Mouse (Mus musculus): ENCODE measurements around the gene Prpf3. TPM values are rescaled to one million over a fixed set of nuclear protein-coding genes. Genes with fewer than 3 reads are reported as not detected.
"Not testable (repeated sequence)": the region's sequence is repeated elsewhere in the genome, so short reads cannot be mapped to it uniquely, and the experiment has no call there.

The Prpf3 gene
- 49.3 and 51.0 TPM in 2 replicates for polyA plus RNA-seq (2015; fragmentation: Nextera tagmentation; extraction: Ambion mirVana)

GRCm38 (mm10) chr3:95855502-95856089 is at the start of gene Prpf3:
Prpf3 (minus strand) TSS chr3:95855885.
- WGBS, result under 1% methylated on average over 56 of the region's 56 CpGs
- H3K4me3 ChIP-seq, result peak within 1 kb of the TSS; percentile 65
- peak; percentile 98 for ATAC-seq (ENCODE audit: borderline replicate concordance, extremely low read depth, low FRiP score, low TSS enrichment)
- H3K4me2 ChIP-seq, result peak within 1 kb of the TSS; percentile 62
- peak within 1 kb of the TSS; percentile 71 for H3K27ac ChIP-seq
- no peaks in the 10 kb centered on the region for H3K9me3 ChIP-seq
- H3K27me3 ChIP-seq, result no peaks in the 10 kb centered on the region
- H3K36me3 ChIP-seq, result peaks cover 27% of the 10 kb centered on the region
- peaks cover 8% of the 10 kb centered on the region for H3K4me1 ChIP-seq
- peak within 1 kb of the TSS; percentile 71 for H3K9ac ChIP-seq

- Histone ChIP-seq H3K4me3 (peak within 1 kb of the TSS; percentile 32), H3K36me3 (no peaks in the 10 kb centered on the region), H3K4me1 (peaks cover 42% of the 10 kb centered on the region), H3K9me3 (no peaks in the 10 kb centered on the region), H3K9ac (peak within 1 kb of the TSS; percentile 38), H3K27me3 (peaks cover 20% of the 10 kb centered on the region), H3K27ac (peak within 1 kb of the TSS; percentile 53), H3K4me2 (peak within 1 kb of the TSS; percentile 66)
- under 1% methylated on average over 15 of the region's 15 CpGs for WGBS
- ATAC-seq (ENCODE audit: borderline replicate concordance, extremely low read depth, low FRiP score, low TSS enrichment), result no peak
Observed at GRCm38 (mm10) chr3:95904568-95904967, 48.9 kb upstream of the Prpf3 start, which contains the start of gene Car14. Car14 (minus strand) TSS chr3:95904691.

- Histone ChIP-seq H3K27me3 (peaks cover 20% of the 10 kb centered on the region), H3K27ac (peak overlapping the region; percentile 53), H3K4me1 (peaks cover 42% of the 10 kb centered on the region), H3K9me3 (no peaks in the 10 kb centered on the region), H3K9ac (peak overlapping the region; percentile 38; the same call in 1 of the 2 replicates), H3K4me2 (peak overlapping the region; percentile 66), H3K36me3 (no peaks in the 10 kb centered on the region), H3K4me3 (peak overlapping the region; percentile 32)
- peak; percentile 51; the same call in 1 of the 2 replicates for ATAC-seq (ENCODE audit: borderline replicate concordance, extremely low read depth, low FRiP score, low TSS enrichment)
- 3% methylated on average over 15 of the region's 15 CpGs for WGBS
Observed at GRCm38 (mm10) chr3:95903753-95904502, 48.2 kb upstream of the Prpf3 start.

GRCm38 (mm10) chr3:95902643-95903042 is 47.0 kb upstream of the Prpf3 start:
- peaks cover 4% of the 10 kb centered on the region for H3K36me3 ChIP-seq
- no peak for ATAC-seq (ENCODE audit: borderline replicate concordance, extremely low read depth, low FRiP score, low TSS enrichment)
- no peak overlapping the region for H3K4me3 ChIP-seq
- H3K9me3 ChIP-seq, result no peaks in the 10 kb centered on the region
- H3K9ac ChIP-seq, result no peak overlapping the region
- 20% methylated on average over 6 of the region's 6 CpGs for WGBS
- no peak overlapping the region for H3K27ac ChIP-seq
- H3K4me1 ChIP-seq, result peaks cover 42% of the 10 kb centered on the region
- peaks cover 20% of the 10 kb centered on the region for H3K27me3 ChIP-seq
- no peak overlapping the region; the same call in 1 of the 2 replicates for H3K4me2 ChIP-seq

- Histone ChIP-seq H3K9me3 (no peaks in the 10 kb centered on the region), H3K27me3 (peaks cover 20% of the 10 kb centered on the region), H3K4me3 (no peak overlapping the region), H3K36me3 (peaks cover 7% of the 10 kb centered on the region), H3K4me1 (peaks cover 39% of the 10 kb centered on the region), H3K4me2 (no peak overlapping the region; the same call in 1 of the 2 replicates), H3K9ac (no peak overlapping the region), H3K27ac (no peak overlapping the region)
- no peak for ATAC-seq (ENCODE audit: borderline replicate concordance, extremely low read depth, low FRiP score, low TSS enrichment)
Observed at GRCm38 (mm10) chr3:95902373-95902625, 46.6 kb upstream of the Prpf3 start.

- 40% methylated on average over 9 of the region's 9 CpGs for WGBS
Observed at GRCm38 (mm10) chr3:95901616-95902372, 46.1 kb upstream of the Prpf3 start.

GRCm38 (mm10) chr3:95899800-95900524 is 44.3 kb upstream of the Prpf3 start:
- H3K9ac ChIP-seq, result no peak overlapping the region
- ATAC-seq (ENCODE audit: borderline replicate concordance, extremely low read depth, low FRiP score, low TSS enrichment), result no peak
- H3K4me1 ChIP-seq, result peaks cover 23% of the 10 kb centered on the region
- H3K4me2 ChIP-seq, result no peak overlapping the region
- no peak overlapping the region for H3K4me3 ChIP-seq
- no peak overlapping the region for H3K27ac ChIP-seq
- H3K9me3 ChIP-seq, result no peaks in the 10 kb centered on the region
- H3K36me3 ChIP-seq, result peaks cover 7% of the 10 kb centered on the region
- 70% methylated on average over 13 of the region's 13 CpGs for WGBS
- peaks cover 12% of the 10 kb centered on the region for H3K27me3 ChIP-seq

More at GRCm38 (mm10) chr3:95901616-95902372, 46.1 kb upstream of the Prpf3 start:
- H3K4me3 ChIP-seq, result no peak overlapping the region
- no peak overlapping the region for H3K27ac ChIP-seq
- peaks cover 7% of the 10 kb centered on the region for H3K36me3 ChIP-seq
- H3K27me3 ChIP-seq, result peaks cover 20% of the 10 kb centered on the region
- H3K9me3 ChIP-seq, result no peaks in the 10 kb centered on the region
- H3K9ac ChIP-seq, result no peak overlapping the region
- no peak for ATAC-seq (ENCODE audit: borderline replicate concordance, extremely low read depth, low FRiP score, low TSS enrichment)
- peaks cover 36% of the 10 kb centered on the region for H3K4me1 ChIP-seq
- no peak overlapping the region for H3K4me2 ChIP-seq

- not testable (repeated sequence) for H3K27ac ChIP-seq; ATAC-seq (ENCODE audit: borderline replicate concordance, extremely low read depth, low FRiP score, low TSS enrichment); H3K27me3 ChIP-seq; H3K9me3 ChIP-seq; H3K9ac ChIP-seq; H3K36me3 ChIP-seq
- peak overlapping the region; percentile 55 for H3K4me2 ChIP-seq
- 71% methylated on average over 7 of the region's 7 CpGs for WGBS
- peak overlapping the region; percentile 71; the same call in 1 of the 2 replicates for H3K4me3 ChIP-seq
- peaks cover 28% of the 10 kb centered on the region for H3K4me1 ChIP-seq
Observed at GRCm38 (mm10) chr3:95895501-95895900, 39.8 kb upstream of the Prpf3 start.

GRCm38 (mm10) chr3:95894317-95895160 is 38.9 kb upstream of the Prpf3 start:
- H3K4me1 ChIP-seq, result peaks cover 28% of the 10 kb centered on the region
- peak overlapping the region; percentile 70 for H3K9ac ChIP-seq
- H3K27me3 ChIP-seq, result no peaks in the 10 kb centered on the region
- H3K4me2 ChIP-seq, result peak overlapping the region; percentile 55
- peak overlapping the region; percentile 71 for H3K4me3 ChIP-seq
- no peaks in the 10 kb centered on the region for H3K9me3 ChIP-seq
- ATAC-seq (ENCODE audit: borderline replicate concordance, extremely low read depth, low FRiP score, low TSS enrichment), result no peak
- H3K36me3 ChIP-seq, result peaks cover 7% of the 10 kb centered on the region
- WGBS, result 5% methylated on average over 16 of the region's 16 CpGs
- peak overlapping the region; percentile 93 for H3K27ac ChIP-seq

GRCm38 (mm10) chr3:95893606-95894316 is 38.1 kb upstream of the Prpf3 start, which contains the start of gene Aph1a:
Aph1a (plus strand) TSS chr3:95893969.
- not testable (repeated sequence) for H3K9me3 ChIP-seq, H3K27me3 ChIP-seq, H3K36me3 ChIP-seq
- H3K27ac ChIP-seq, result peak within 1 kb of the TSS; percentile 93
- peak within 1 kb of the TSS; percentile 55 for H3K4me2 ChIP-seq
- ATAC-seq (ENCODE audit: borderline replicate concordance, extremely low read depth, low FRiP score, low TSS enrichment), result peak; percentile 98
- WGBS, result 1% methylated on average over 26 of the region's 43 CpGs
- H3K4me1 ChIP-seq, result peaks cover 28% of the 10 kb centered on the region
- H3K9ac ChIP-seq, result peak within 1 kb of the TSS; percentile 70
- peak within 1 kb of the TSS; percentile 71 for H3K4me3 ChIP-seq

All from lung, embryonic 15.5 days (tissue).